Mouse (Mus musculus) ovary, adult 18-20 months (tissue): ENCODE measurements around the gene Aldh16a1.
"Not testable (repeated sequence)": the region's sequence is repeated elsewhere in the genome, so short reads cannot be mapped to it uniquely, and the experiment has no call there.

Source experiments
- DNase-seq: peaks from one replicate; pipeline ENCODE4 v3.0.0; 2022; ENCODE audit warnings: low spot score, mixed read lengths

Aldh16a1 gene

DNA sequence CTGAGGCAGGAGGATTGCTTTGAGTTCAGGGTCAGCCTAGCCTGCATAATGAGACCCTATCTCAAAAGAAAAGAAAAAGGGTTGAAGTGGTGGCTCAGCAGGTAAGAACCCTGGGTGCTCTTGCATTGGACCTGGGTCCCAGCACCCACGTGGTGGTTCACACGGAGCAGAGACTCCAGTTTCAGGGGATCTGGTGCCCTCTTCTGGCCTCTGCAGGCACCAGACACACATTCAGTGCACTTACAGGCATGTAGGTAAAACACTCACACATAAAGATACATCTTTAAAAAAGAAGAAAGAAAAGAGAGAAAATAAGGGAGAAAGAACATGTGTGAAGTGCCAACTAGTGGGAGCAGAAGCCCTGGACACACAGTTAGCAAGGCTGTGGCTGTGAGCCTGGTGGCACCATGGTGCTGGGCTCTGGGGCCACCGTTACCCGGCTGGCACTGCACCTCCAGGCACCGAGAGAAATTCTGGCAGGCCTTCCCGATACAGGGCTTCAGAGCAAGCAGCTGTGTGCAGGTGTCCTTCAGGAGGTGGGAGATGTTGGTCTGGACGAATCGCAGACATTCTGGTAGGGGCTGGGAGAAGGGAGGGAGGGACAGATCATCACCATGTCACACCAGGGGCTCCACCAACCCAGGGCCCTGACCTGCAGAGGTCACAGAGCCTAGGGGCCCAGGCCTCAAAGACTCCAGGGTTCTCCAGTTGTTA, 20.8 kb downstream of the Aldh16a1 start:
- no peak for DNase-seq

DNA sequence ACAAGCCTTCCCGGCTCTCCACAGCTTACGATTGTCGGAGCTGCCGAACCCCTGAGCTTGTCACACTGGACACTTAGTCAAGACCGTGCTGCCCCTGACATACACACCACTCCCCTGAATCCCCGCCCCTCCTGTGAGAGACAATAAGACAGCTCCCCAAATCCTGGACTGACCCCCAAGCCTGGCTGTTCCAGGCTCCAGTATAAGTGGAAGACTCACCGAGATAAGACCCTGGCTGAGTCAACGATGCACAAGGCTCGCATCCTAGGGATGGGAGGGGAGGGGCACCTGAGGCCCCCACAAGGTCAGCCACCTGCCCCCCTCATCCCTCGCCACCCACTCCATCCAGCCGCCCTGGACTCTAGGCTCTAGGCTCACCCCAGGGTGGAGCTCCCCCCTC, 22.5 kb downstream of the Aldh16a1 start:
- DNase-seq: no peak

DNA sequence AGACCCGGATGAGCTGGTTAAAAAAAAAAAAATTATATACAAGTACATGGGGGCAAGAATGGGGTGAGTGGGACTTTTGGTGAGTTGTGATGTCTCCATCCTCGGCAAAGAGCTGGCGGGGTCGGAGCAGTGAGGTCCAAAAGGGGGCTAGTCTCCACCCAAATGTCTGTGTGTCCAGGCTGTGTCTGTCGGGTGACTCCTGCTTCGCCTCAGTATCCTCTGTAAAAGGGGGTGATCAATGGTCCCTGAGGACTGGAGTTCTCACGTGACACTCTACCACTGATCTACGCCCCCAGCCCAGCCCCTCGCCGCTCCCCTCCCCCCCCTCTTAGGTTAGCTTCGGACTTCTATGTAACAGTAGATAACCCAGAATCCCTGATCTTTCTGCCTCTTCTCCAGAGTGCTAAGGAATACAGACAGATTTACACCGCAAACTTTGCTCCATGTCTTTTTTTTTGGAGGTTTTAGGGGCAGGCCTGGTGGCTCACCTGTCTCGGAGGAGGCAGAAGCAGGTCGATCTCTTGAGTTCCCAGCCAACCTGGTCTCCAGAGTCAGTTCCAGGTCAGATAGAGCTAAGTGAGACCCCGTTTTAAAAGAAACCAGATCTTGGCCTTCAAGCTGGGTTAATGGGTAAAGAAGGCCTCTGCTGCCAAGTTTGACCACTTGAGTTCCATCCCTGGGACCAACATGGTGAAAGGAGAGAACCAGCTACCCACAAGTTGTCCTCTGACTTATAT, 24.4 kb downstream of the Aldh16a1 start:
- DNase-seq: no peak

DNA sequence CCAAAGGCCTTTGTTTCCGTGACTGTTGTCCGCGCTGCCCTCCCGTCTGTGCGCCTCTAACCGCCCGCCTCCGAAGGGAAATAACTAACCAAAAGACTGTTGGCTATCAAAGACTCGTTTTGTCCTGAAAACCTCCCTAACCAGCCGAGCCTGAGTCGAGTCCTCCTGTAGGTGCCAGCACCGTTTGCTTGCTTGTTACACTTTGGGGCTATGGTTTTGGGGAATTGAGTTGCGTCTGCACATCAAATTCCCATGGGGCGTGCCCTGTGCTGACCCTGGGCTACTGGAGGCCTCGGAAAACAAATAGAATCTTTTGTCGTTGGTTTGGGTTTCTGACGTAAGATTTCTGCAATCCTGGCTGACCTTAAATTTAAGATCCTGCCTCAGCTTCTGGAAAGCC, 25.1 kb downstream of the Aldh16a1 start:
- no peak for DNase-seq

DNA sequence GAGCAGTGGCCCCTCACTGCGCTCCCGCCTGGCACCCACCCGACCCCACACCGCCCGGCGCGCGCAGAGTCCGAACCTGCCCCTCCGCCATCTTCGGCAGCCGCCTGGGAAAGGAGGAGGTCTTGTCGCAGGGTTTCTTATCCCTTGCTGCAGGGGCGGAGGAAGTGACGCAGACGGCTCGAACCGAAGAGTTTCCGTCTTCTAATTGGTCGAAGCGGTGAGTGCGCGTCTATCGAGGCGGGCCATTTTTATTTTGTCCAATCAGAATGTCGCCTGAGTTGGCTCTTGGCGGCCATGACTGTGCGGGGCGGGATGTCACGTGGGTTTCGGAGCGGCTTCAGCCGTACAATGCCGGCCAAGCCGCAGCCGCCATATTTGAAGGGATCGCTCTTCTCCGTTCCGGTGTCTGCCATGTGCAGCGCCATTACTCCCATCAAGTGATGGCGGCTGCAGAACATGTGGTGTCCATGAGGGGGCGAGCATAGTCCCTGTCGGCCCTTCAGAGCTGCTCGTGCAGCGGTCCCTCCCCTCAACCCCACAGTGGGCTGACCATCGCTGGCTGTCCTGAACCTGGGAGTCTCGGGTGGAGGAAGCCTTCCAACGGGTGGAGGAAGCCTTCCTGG, 25.6 kb downstream of the Aldh16a1 start, which contains the start of gene Rpl13a:
TSS of gene Rpl13a (minus strand) at position 138 of the 623 bp plus-strand sequence.
- peak; percentile 99 for DNase-seq

DNA sequence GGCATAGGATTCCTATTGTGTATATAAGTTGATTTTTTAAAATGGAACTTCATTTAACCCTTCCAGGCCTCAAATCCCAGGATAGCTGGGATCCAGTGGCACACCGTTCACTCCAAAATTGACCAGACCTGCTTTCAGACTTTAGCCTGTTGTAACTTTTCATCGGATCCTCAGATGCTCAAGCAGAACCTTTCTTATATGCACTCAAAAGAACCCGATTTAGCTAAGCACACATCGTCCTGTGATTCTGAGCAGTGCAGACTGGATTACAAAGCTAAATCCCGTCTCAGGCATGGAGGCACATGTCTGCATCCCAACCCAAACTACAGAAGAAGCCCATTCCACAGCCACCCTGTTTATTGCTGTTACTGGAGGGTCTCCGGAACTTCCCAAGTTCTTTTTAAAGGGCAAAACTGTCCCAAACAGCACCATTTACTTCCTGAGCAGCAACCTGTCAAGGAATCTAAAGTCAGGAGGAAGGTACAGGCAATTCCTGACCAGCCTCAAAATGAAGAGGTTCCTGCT, 26.6 kb downstream of the Aldh16a1 start:
- no peak for DNase-seq

DNA sequence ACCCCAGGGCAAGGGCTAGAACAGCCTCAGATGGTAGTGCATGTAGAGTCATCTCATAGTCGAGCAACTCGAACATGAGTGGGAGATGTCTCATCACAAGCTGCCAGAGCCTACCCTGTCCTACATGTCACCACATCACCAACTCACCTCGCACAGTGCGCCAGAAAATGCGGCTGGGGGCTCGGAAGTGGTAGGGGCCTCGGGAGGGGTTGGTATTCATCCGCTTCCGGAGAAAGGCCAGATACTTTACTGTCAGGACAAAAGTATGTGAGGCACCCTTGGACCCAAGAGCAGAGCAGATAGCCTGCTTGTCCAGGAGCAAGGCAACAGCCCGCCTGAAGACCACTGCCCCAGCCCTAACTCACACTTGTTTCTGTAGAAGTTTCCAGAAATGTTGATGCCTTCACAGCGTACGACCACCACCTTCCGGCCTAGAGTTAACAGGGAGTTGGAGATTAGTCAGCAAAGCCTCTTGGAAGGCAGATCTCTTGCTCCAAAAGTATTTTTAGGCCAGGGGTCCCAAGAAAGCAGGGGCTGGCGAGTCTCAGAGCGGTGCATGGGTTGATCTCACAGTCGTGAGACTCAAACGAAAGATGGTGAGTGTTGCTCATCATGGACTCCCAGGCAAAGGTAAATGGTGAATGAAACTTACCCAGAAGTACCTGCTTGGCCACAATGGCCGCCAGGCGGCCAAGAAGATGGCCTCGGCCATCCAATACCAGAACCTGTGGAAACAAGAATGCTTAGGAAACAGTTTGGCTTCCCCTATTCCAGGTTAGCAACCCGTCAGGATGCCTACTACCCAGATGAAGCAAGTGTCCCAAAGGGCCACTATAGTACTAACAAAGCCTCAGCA, 27.3 kb downstream of the Aldh16a1 start:
- DNase-seq: no peak

DNA sequence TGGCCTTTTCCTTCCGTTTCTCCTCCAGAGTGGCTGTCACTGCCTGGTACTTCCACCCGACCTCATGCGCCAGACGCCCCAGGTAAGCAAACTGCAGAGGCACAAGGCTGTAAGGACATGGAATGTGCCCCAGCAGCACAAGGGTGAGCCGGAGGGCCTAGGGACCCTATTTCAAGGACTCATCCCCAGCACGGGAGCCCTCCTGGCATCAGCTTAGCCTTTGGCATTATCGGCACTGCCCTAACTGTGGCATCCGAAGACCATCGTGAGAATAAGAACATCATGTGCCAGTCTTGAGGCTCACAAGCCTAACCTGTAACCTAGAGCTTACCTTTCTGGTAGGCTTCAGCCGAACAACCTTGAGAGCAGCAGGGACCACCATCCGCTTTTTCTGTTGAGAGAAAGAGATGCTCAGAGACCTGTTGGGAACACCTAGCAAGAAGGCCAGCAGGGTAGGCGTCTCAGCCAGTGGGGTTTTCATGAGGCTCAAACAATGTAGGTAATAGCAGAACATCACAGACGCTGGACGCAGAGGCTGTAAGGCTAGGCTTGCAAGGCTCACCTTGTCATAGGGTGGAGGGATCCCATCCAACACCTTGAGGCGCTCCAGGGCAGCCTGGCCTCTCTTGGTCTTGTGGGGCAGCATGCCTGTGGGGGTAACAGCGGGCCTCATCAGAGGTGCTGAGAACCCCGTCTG, 28.1 kb downstream of the Aldh16a1 start:
- no peak for DNase-seq

DNA sequence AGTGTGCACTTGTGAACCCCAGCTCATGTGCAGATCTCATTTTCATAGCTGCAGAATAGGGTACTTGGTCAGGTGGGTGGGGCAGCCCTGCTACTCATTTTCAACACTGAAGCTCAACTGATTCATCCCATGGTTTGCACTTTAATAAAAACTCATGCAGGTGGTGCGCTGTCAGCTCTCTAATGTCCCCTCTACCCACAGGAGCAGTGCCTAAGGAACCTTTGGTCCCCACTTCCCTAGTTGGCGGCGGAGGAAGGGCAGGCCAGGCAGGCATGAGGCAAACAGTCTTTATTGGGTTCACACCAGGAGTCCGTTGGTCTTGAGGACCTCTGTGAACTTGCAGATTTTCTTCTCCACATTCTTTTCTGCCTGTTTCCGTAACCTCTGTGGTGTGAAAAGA, 28.7 kb downstream of the Aldh16a1 start:
- not testable (repeated sequence) for DNase-seq

DNA sequence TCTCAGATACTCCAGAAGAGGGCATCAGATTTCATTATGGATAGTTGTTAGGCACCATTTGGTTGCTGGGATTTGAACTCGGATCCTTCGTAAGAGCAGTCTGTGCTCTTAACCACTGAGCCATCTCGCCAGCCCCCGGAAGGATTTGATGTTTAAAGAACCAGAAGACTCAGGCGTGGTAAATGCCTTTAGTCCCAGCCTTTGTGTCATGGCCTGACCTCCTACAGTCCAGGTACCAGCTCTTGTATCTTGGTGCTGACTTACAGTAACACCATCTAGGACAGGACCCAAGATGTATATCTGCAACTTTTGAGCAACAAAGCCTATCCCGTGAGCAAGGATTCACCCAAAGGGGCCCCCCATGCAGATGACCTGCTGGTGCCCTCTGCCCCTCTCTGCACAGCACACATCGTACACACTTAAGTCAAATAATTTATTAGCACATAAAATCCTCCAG, 29.2 kb downstream of the Aldh16a1 start:
- no peak for DNase-seq

DNA sequence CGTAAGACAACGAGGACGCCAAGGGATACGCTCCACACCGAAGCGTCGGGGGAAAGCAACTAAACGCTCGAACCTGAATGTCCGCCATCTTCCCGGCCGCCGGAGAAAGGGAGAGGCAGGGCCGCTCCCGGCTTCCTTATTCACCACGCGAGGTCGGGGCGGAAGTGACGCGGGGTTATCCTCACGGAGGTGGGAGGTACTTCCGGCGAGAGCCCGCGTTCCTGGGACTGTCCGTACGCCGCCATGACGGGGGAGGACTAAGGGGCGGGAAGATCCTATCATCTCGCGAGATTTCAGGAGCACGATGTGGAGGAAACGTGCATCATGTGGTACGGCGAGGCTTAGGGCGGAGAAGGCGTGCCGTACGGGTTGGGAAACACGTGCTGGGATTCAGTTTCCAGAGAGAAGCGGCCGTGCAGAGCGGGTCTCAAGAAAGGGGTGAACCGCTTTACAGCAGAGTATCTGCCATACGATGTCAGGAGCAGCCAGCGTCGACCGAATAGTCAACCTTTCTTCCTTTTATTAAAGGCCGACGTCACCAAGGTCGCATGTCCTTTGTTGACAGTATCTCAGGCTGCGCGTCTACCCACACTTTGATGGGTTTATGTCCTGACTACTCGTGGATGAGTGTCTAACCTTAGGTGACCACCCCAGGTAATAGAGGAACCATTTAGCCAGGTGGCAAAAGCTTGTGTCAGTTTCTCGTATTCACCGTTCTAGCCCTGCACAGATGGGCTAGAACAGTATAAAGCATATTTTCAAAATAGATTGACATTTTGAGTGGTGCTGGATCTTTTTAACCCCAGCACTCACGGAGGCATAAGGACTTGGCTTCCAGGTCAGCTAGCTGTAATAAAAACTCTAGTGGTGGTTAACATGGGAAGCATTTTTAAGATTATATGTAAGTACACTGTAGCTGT, 29.9 kb downstream of the Aldh16a1 start, which contains the start of gene Rps11:
TSS of gene Rps11 (minus strand) at position 216 of the 920 bp plus-strand sequence.
- peak; percentile 98 for DNase-seq

DNA sequence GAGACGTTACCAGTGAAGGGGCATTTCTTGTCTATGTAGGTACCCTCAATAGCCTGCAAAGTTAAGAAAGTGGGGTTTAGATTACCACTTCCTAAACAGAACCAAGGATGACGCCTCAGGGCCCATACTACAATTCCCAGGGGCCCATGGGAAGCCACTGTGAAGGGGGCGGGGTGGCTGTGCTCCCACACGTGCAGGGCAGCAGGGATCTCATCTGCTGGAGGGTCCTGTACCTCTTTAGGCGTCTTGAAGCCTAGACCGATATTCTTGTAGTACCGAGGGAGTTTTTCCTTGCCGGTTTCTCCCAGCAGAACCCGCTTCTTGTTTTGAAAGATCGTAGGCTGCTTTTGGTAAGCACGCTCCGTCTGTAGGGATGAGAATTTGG, 31.2 kb downstream of the Aldh16a1 start:
- no peak for DNase-seq

DNA sequence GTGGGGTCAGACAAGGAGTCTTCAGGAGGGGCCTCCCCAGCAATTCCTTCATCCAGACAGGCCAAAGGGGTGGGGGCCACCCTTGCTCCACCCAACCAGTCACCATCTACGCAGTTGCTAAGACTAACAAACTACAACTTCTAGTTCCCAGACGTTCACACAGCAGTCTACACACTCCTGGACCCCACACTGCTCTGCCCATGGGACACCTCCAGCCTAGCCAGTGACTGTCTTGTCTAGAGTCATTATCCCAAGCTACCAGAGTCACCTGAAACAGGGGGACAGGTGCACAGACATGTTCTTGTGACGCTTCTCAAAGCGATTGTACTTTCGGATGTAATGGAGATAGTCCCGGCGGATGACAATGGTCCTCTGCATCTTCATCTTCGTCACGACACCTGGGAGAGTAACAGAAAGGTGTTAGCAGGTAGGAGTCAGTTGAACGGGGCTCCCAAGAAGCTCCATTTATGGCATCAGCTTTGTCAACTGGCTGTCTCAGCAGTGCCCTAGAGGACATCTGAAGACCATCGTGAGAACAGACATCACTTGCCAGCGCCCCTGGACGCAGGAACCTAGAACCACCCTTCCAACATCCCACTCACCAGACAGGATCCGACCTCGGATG, 31.7 kb downstream of the Aldh16a1 start:
- DNase-seq: no peak

DNA sequence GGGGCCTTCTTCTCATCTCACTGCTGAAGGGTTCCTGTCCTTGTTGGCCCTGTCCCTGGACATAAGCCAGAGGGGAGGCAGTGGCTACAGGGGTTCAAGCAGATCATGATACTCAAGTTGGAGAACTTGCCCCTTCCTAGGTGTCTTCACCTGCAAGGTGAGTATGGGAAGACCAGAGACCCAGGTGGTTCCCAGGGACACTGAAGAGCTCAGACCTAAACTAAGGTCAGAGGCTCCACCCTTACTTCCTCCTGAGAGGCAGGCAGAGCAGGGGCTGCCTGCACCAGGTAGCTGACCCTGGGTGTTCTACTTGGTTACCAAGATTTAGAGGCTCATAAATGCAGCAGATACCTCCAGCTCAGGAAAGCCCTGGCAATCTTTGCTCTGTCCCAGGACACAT, 32.4 kb downstream of the Aldh16a1 start:
- no peak for DNase-seq

DNA sequence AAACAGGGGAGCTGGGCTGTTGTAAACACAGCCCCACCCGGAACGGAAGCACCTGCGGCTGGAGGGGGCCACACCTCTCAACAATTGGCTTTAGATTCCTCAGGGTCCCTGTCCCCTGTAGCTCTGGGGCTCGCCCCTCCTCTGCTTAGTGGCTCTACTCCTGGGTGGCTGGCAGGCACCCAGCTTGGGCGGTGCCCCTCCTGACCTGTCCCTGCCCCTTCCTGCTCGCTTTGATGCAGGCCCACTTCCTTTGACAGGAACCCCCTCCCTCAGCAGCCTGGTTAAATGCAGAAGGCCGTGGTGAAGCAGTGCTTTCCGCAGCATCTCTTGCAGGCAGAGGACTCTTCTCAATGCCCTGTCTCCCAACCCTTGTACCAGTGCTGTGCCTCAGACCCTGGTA, 33.0 kb downstream of the Aldh16a1 start:
- DNase-seq: no peak

DNA sequence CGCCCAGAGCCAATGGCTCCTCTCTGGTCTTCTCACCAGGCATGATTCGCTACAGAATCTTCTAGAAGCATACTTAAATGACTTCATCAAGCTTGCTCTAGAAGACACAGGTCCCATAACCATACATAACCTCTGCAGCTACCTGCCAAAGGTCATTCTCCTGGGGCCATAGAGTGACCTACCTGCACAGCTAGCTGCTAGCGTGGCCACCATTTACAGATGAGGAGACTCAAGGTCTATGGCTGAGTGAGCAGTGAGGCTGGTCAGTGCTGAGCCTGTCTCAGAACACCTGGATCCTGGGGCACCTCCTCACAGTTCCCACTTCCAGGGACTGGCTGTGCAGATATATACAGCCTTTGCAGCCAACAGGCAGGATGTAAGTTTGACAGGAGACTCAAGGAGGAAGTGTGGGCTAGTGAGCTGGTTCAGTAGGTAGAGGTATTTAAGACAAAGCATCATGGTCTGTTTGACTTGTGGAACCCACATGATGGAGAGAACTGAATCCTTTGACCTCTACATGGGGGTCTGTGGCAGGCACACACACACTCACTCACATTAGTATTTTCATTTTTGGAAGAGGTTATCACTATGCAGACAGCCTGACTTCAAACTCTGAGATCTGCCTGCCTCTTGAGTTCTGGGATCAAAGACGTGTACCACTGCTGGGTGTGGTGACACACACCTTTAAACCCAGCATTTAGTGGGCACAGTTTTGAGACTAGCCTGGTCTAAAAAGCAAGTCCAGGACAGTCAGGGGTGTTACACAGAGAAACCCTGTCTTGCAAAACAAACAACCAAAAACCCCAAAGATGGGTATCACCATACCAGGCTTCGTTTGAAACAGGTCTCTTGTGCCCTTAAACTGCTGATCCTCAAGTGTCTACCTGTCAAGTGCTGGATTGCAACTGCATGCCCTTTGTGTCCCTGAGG, 34.3 kb downstream of the Aldh16a1 start:
- DNase-seq: no peak

DNA sequence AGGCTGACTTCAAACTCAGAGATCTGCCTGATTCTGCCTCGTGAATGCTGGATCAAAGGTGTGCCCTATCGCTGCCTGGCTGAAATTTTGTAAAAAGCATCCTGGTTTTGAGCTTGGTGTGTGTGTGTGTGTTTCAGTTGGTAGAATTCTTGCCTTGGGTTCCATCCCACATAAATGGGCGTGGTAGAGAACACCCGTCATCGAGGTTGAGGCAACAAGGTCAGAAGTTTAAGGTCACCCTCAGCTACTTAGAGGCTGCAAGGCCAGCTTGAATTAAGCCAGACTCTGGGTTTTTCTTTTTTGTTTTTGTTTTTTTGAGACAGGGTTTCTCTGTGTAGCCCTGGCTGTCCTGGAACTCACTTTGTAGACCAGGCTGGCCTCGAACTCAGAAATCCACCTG, 36.0 kb downstream of the Aldh16a1 start:
- no peak for DNase-seq

DNA sequence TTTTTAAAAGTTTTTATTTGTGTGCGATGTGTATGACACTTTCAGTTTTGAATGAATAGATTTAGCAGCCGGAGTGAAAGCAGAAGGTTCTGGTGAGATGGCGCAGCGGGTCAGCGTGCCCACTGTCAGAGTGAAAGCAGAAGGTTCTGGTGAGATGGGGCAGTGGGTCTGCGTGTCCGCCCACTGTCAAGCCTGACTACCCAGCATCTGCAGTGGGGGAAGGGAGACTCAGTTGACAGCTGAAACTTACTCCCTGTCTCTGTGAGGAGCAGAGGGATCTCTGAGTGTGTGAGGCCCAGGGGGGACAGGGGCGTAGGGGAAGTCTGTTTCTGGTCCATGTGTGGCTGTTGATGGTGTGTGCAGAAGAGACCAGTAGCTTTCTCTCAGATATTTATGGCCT, 36.8 kb downstream of the Aldh16a1 start:
- no peak for DNase-seq
